Mouse (Mus musculus) liver, embryonic 14.5 days (tissue): Measurements from ENCODE around the gene Fah. TPM values are rescaled to one million over a fixed set of nuclear protein-coding genes. Genes with fewer than 3 reads are reported as not detected.

Source experiments
- ATAC-seq: fragments of 200-750 bp; cut with Nextera tagmentation; 2 replicates; pipeline ENCODE4 v1.8.0; 2017; ENCODE audit warnings: moderate number of reproducible peaks, mild to moderate bottlenecking, moderate library complexity; ENCODE audit not compliant: insufficient read depth
- DNase-seq, 3 experiments: peaks; one replicate each; pipeline ENCODE4 v3.0.0-alpha.2; 2012 to 2013; ENCODE audit warnings: low read depth in 3 of 3, low spot score in 3 of 3
- H3K27ac ChIP-seq: fragments of 300-500 bp; sonication (generic); 2 replicates; pipeline ENCODE4 v1.5.1; 2014; ENCODE audit warnings: moderate library complexity, mild to moderate bottlenecking, control low read depth, inconsistent platforms
- H3K27me3 ChIP-seq: fragments of 300-500 bp; sonication (generic); 2 replicates; pipeline ENCODE4 v1.6.1; 2014; ENCODE audit warnings: mild to moderate bottlenecking, low read length, moderate library complexity; ENCODE audit not compliant: control insufficient read depth, insufficient read depth
- H3K36me3 ChIP-seq: fragments of 300-500 bp; sonication (generic); replicated peaks from 2 replicates; pipeline ENCODE4 v1.6.1; 2014; ENCODE audit warnings: low read depth; ENCODE audit not compliant: control insufficient read depth, insufficient read depth
- H3K4me1 ChIP-seq, 2 experiments: fragments of 200-500 bp in 1 of 2; fragments of 300-500 bp in 1 of 2; sonication (generic) in 1 of 2; replicated peaks; 2 replicates each; pipeline ENCODE4 v1.6.1; 2012 to 2014; ENCODE audit warnings: antibody characterized with exemption in 1 of 2, inconsistent platforms in 1 of 2, low read length in 1 of 2; ENCODE audit not compliant: control insufficient read depth in 2 of 2, insufficient read depth in 2 of 2
- H3K4me2 ChIP-seq: fragments of 300-500 bp; sonication (generic); 2 replicates; pipeline ENCODE4 v1.6.1; 2014; ENCODE audit warnings: low read depth, mild to moderate bottlenecking, control low read depth, moderate library complexity
- H3K4me3 ChIP-seq, 2 experiments: fragments of 200-500 bp in 1 of 2; fragments of 300-500 bp in 1 of 2; sonication (generic) in 1 of 2; 2 replicates each; pipeline ENCODE4 v1.5.1; 2012 to 2014; ENCODE audit warnings: low read depth in 2 of 2, low read length in 2 of 2, mild to moderate bottlenecking in 2 of 2, control low read depth in 1 of 2, inconsistent platforms in 1 of 2, moderate library complexity in 1 of 2; ENCODE audit not compliant: insufficient read depth in 1 of 2
- H3K9ac ChIP-seq: fragments of 300-500 bp; sonication (generic); replicated peaks from 2 replicates; pipeline ENCODE4 v1.6.1; 2014; ENCODE audit warnings: mild to moderate bottlenecking, control low read depth, moderate library complexity
- H3K9me3 ChIP-seq: fragments of 300-500 bp; sonication (generic); 2 replicates; pipeline ENCODE4 v1.6.1; 2016; ENCODE audit warnings: low read length, mixed read lengths; ENCODE audit not compliant: control insufficient read depth
- CTCF ChIP-seq: IDR thresholded peaks from 2 replicates; pipeline ENCODE4 v1.5.1; 2016; ENCODE audit warnings: antibody characterized with exemption, low read depth, control low read depth
- EP300 ChIP-seq: IDR thresholded peaks from 2 replicates; pipeline ENCODE4 v1.6.1; 2016; ENCODE audit warnings: antibody characterized with exemption, low read depth
- WGBS: fragments of 180-500 bp; shearing (Covaris S2); extraction: QIAGEN DNeasy Blood & Tissue Kit; methylation state at CpG from one replicate; pipeline ENCODE4 v1.1.7; 2014; ENCODE audit not compliant: insufficient replicate concordance; 5-methylcytosine and 5-hydroxymethylcytosine counted together
- polyA plus RNA-seq, 2 experiments: library from polyadenylated mRNA; depleted of rRNA in 1 of 2; stranded (reverse) in 1 of 2; unstranded in 1 of 2; fragments of >200 nt; fragmentation: Nextera tagmentation in 1 of 2; extraction: Ambion mirVana in 1 of 2; gene quantifications; 2 replicates each; pipeline versions ENCODE4 v1.2.1 to v1.2.3; 2012 to 2014

Fah gene
- polyA plus RNA-seq, 2 experiments = 23.5 to 36.5 TPM

DNA sequence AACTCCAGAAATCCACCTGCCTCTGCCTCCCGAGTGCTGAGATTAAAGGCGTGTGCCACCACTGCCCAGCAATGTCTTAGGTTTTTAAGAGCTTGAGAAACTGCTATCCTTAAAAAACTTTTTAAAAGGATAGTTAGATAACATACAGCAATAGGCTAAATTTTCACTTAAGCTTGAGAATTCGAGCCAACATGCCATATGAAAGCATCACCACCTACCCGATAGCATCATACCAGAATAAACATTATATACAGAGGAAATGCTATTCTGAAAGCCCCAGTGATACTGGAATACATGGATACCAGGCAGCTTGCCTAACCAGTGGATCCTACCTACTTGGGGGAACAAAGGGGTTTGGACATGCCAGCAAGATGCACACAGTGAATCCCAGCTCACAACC is 17.2 kb upstream of the Fah start:
- Histone ChIP-seq H3K27me3 (no peaks in the 10 kb centered on the region), H3K9me3 (no peaks in the 10 kb centered on the region), H3K27ac (no peak overlapping the region), H3K36me3 (no peaks in the 10 kb centered on the region; the same call in 1 of the 2 replicates), H3K9ac (no peak overlapping the region), H3K4me3 (no peak overlapping the region), H3K4me2 (no peak overlapping the region), H3K4me1 (no peaks in the 10 kb centered on the region)
- DNase-seq (no peak), ATAC-seq (no peak)
- TF ChIP-seq EP300 (no peak), CTCF (no peak)
- 84% methylated on average over 4 of the region's 4 CpGs for WGBS

GRCm38 (mm10) chr7:84620956-84621355 is 14.4 kb upstream of the Fah start:
- TF ChIP-seq CTCF (no peak), EP300 (no peak)
- peaks cover 1% of the 10 kb centered on the region for H3K36me3 ChIP-seq
- no peaks in the 10 kb centered on the region for H3K4me1 ChIP-seq
- H3K9me3 ChIP-seq = no peaks in the 10 kb centered on the region
- WGBS = 82% methylated on average over 3 of the region's 3 CpGs
- ATAC-seq (no peak), DNase-seq (no peak)
- H3K27ac ChIP-seq = no peak overlapping the region
- no peaks in the 10 kb centered on the region for H3K27me3 ChIP-seq
- H3K9ac ChIP-seq = no peak overlapping the region
- H3K4me3 ChIP-seq = no peak overlapping the region
- no peak overlapping the region for H3K4me2 ChIP-seq

GRCm38 (mm10) chr7:84618951-84619350 is 12.4 kb upstream of the Fah start:
- WGBS = 79% methylated on average over 2 of the region's 2 CpGs
- H3K36me3 ChIP-seq = peaks cover 3% of the 10 kb centered on the region
- no peak for TF ChIP-seq EP300
- TF ChIP-seq CTCF = no peak

DNA sequence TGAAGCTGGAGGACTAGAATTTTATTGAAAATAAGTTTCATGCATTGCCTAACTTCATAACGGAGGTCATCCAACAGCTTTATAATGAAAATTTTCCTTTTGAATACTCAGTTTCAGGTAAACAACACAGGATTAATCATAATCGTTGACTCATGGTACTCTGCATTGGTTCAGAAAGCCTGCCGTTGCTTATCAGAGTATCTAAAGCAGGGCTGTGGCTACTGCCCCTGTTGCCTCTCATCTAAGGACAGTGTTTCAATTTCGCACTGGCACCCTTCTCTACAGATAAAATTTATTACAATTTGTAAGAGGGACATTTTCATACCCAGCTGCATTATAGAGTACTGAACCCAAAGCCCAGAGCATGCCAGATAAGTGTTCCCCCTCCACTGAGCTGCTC is 5.9 kb upstream of the Fah start:
- no peak overlapping the region for H3K27ac ChIP-seq
- H3K27me3 ChIP-seq = no peaks in the 10 kb centered on the region
- ATAC-seq (no peak), DNase-seq (no peak)
- TF ChIP-seq CTCF = no peak
- TF ChIP-seq EP300 = no peak
- H3K36me3 ChIP-seq = peaks cover 3% of the 10 kb centered on the region; the same call in 1 of the 2 replicates
- no peak overlapping the region for H3K4me3 ChIP-seq
- no peak overlapping the region for H3K9ac ChIP-seq
- WGBS = 29% methylated on average over 4 of the region's 4 CpGs
- peaks cover 0 to 2% of the 10 kb centered on the region in 2 experiments; a peak in 1 of 4 replicates for H3K4me1 ChIP-seq
- no peak overlapping the region for H3K4me2 ChIP-seq
- no peaks in the 10 kb centered on the region for H3K9me3 ChIP-seq

More at GRCm38 (mm10) chr7:84618951-84619350, 12.4 kb upstream of the Fah start:
- no peak overlapping the region for H3K4me3 ChIP-seq
- no peak overlapping the region for H3K9ac ChIP-seq
- DNase-seq (no peak), ATAC-seq (no peak)
- H3K4me2 ChIP-seq = no peak overlapping the region
- H3K27ac ChIP-seq = no peak overlapping the region
- no peaks in the 10 kb centered on the region for H3K27me3 ChIP-seq
- H3K9me3 ChIP-seq = no peaks in the 10 kb centered on the region
- no peaks in the 10 kb centered on the region for H3K4me1 ChIP-seq

- ATAC-seq = no peak
- Histone ChIP-seq H3K4me3 (no peak overlapping the region), H3K36me3 (peaks cover 3% of the 10 kb centered on the region; the same call in 1 of the 2 replicates), H3K9me3 (no peaks in the 10 kb centered on the region), H3K27ac (no peak overlapping the region), H3K4me2 (no peak overlapping the region), H3K9ac (no peak overlapping the region), H3K4me1 (peaks cover 0 to 4% of the 10 kb centered on the region in 2 experiments; a peak in 3 of 4 replicates), H3K27me3 (no peaks in the 10 kb centered on the region)
- no peak for DNase-seq
- TF ChIP-seq CTCF (no peak), EP300 (no peak)
- 14% methylated on average over 1 of the region's 1 CpGs for WGBS
Observed at GRCm38 (mm10) chr7:84611609-84612008, 5.1 kb upstream of the Fah start.
